Mouse (Mus musculus): ENCODE measurements around the gene Lrmda.

Gene Lrmda

GRCm38 (mm10) chr14:23095158-23096016, 1075.9 kb downstream of the Lrmda start:
- DNase-seq (ENCODE audit: extremely low read depth, low read depth, low spot score) = no peak

- DNase-seq (ENCODE audit: extremely low read depth, low read depth, low spot score) = no peak
Measured at GRCm38 (mm10) chr14:23096017-23096336, 1076.5 kb downstream of the Lrmda start.

GRCm38 (mm10) chr14:23096405-23096804, 1076.9 kb downstream of the Lrmda start:
- no peak for DNase-seq (ENCODE audit: extremely low read depth, low read depth, low spot score)
